Mouse (Mus musculus) ES-Bruce4 (cell line): ENCODE results near the gene Pdlim3. TPM values are rescaled to one million over a fixed set of nuclear protein-coding genes. Genes with fewer than 3 reads are reported as not detected.

Experiments
- H3K27ac ChIP-seq: 2 replicates; pipeline ENCODE4 v1.5.1; 2012; ENCODE audit warnings: low read length, inconsistent platforms; ENCODE audit not compliant: insufficient read depth
- H3K27me3 ChIP-seq: 2 replicates; pipeline ENCODE4 v1.6.1; 2012; ENCODE audit warnings: mild to moderate bottlenecking, low read length, inconsistent platforms; ENCODE audit not compliant: control insufficient read depth, poor library complexity, insufficient read depth, severe bottlenecking
- H3K36me3 ChIP-seq: 2 replicates; pipeline ENCODE4 v1.6.1; 2012; ENCODE audit warnings: inconsistent platforms, mild to moderate bottlenecking, low read length, moderate library complexity; ENCODE audit not compliant: control insufficient read depth, poor library complexity, insufficient read depth, severe bottlenecking
- H3K4me1 ChIP-seq: one replicate; pipeline ENCODE4 v1.8.1; 2011; ENCODE audit warnings: low read length; ENCODE audit not compliant: control insufficient read depth, insufficient read depth
- H3K4me3 ChIP-seq: 2 replicates; pipeline ENCODE4 v1.5.1; 2011; ENCODE audit warnings: low read depth, mild to moderate bottlenecking, low read length
- H3K9ac ChIP-seq: 2 replicates; pipeline ENCODE4 v1.6.1; 2012; ENCODE audit warnings: low read depth, mild to moderate bottlenecking, inconsistent platforms; ENCODE audit not compliant: poor library complexity, severe bottlenecking
- H3K9me3 ChIP-seq: replicated peaks from 2 replicates; pipeline ENCODE4 v1.6.1; 2012; ENCODE audit warnings: mild to moderate bottlenecking, low read length, inconsistent platforms; ENCODE audit not compliant: control insufficient read depth, poor library complexity, insufficient read depth, severe bottlenecking
- CTCF ChIP-seq: IDR thresholded peaks from one replicate; pipeline ENCODE4 v1.8.1; 2011; ENCODE audit warnings: low read depth, low read length
- EP300 ChIP-seq: IDR thresholded peaks from 2 replicates; pipeline ENCODE4 v1.6.1; 2011; ENCODE audit warnings: low read depth, low read length; ENCODE audit not compliant: insufficient read depth
- POLR2A ChIP-seq: IDR thresholded peaks from one replicate; pipeline ENCODE4 v1.8.1; 2011; ENCODE audit warnings: low read length; ENCODE audit not compliant: insufficient read depth
- polyA plus RNA-seq: library from polyadenylated mRNA; stranded (reverse); fragments of >200 nt; gene quantifications from 2 replicates; pipeline ENCODE4 v1.2.4, GENCODE M21; 2011; ENCODE audit warnings: low read depth; ENCODE audit not compliant: missing spikeins, insufficient read depth, insufficient read length

The Pdlim3 gene
- polyA plus RNA-seq, 1 experiment = 23.4 TPM

DNA sequence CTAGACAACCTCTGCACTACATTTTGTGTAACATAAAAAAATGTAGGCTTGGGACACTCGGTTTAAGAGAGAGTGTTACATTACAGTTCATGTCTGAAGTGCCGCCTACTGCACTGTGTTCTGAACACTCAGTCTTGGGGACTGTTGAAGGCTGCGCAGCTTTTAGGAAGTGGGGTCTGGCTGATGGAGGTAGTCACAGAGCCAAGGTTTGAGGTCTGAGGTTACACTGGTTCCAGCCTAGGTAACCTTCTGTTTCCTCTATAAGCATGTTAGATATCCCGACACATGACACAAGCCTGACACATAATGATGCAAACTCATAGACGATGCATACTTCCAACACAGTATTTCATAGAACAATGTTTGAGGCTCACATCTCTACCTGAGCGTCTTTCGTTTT is 4.5 kb downstream of the Pdlim3 start:
- no peaks in the 10 kb centered on the region for H3K36me3 ChIP-seq
- H3K9ac ChIP-seq = no peak overlapping the region
- no peaks in the 10 kb centered on the region for H3K4me1 ChIP-seq
- no peak overlapping the region for H3K4me3 ChIP-seq
- H3K27me3 ChIP-seq = no peaks in the 10 kb centered on the region
- TF ChIP-seq POLR2A (no peak), EP300 (no peak), CTCF (no peak)
- H3K9me3 ChIP-seq = no peaks in the 10 kb centered on the region
- H3K27ac ChIP-seq = no peak overlapping the region

DNA sequence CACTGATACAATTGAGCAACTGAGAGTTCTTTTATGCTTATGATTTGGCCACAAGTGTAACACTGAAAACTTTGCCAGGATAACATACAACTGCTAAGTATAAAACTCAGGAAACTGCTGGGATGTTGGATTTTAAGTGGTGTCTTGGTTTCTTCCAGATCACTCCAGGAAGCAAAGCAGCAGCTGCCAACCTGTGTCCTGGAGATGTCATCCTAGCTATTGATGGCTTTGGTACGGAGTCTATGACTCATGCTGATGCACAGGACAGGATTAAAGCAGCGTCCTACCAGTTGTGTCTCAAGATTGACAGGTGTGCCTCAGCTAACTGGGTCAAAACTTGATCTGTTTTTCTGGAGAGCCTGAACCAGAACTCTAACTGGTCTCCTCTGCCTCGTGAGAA is 11.3 kb downstream of the Pdlim3 start:
- no peaks in the 10 kb centered on the region; the same call in 1 of the 2 replicates for H3K27me3 ChIP-seq
- no peak overlapping the region for H3K4me3 ChIP-seq
- H3K4me1 ChIP-seq = no peaks in the 10 kb centered on the region
- no peaks in the 10 kb centered on the region for H3K36me3 ChIP-seq
- H3K9ac ChIP-seq = no peak overlapping the region
- H3K9me3 ChIP-seq = no peaks in the 10 kb centered on the region
- TF ChIP-seq EP300 (no peak), CTCF (no peak), POLR2A (no peak)
- H3K27ac ChIP-seq = no peak overlapping the region

DNA sequence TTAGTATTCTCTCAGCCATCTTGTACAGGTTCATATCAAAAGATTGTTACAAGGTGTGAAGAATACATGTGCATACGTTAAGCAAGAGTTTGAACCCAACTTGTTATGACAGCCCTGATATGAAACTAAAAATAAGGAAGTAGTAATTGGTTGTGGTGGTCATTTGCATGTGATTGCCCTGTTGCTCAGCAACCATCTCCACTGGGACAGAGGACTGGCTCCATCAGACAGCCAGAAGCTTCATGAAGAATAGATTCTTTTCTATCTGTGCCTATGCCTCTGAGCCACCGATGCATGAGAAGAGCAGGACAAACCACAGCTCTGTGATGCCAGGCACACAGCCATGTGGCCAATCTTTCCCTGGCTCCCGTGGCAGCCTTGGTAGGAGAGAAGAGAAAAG is 14.5 kb downstream of the Pdlim3 start:
- no peaks in the 10 kb centered on the region for H3K36me3 ChIP-seq
- H3K9me3 ChIP-seq = no peaks in the 10 kb centered on the region
- TF ChIP-seq EP300 (no peak), POLR2A (no peak), CTCF (no peak)
- no peaks in the 10 kb centered on the region for H3K4me1 ChIP-seq
- H3K9ac ChIP-seq = no peak overlapping the region
- no peak overlapping the region for H3K27ac ChIP-seq
- H3K27me3 ChIP-seq = no peaks in the 10 kb centered on the region; the same call in 1 of the 2 replicates
- no peak overlapping the region for H3K4me3 ChIP-seq

DNA sequence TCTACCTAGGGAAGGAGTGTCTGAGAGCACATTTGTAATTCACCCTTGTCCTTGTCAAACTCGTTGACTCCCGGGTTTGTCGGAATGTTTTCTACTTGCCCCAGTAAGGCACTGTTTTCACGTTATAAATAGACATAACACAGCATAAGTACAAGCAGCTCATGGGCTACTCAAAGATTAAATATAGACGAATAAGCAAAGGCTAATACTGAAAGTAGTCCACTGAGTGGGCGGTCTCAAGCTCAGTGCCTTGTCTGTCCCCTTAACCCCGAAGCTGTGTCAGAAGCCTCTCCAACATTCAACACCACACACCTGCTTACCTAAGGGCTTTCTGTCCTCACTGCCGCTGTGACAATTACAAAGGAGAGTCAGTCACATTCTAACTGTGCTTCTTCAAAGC is 16.4 kb downstream of the Pdlim3 start:
- Histone ChIP-seq H3K36me3 (no peaks in the 10 kb centered on the region), H3K27ac (no peak overlapping the region), H3K9me3 (no peaks in the 10 kb centered on the region), H3K4me3 (no peak overlapping the region), H3K9ac (no peak overlapping the region), H3K27me3 (no peaks in the 10 kb centered on the region; the same call in 1 of the 2 replicates), H3K4me1 (no peaks in the 10 kb centered on the region)
- no peak for TF ChIP-seq EP300

- no peaks in the 10 kb centered on the region for H3K4me1 ChIP-seq
- H3K27me3 ChIP-seq = no peaks in the 10 kb centered on the region; the same call in 1 of the 2 replicates
- H3K4me3 ChIP-seq = no peak overlapping the region
- TF ChIP-seq CTCF (no peak), POLR2A (no peak), EP300 (no peak)
- no peak overlapping the region for H3K27ac ChIP-seq
- H3K36me3 ChIP-seq = no peaks in the 10 kb centered on the region
- H3K9ac ChIP-seq = no peak overlapping the region
- no peaks in the 10 kb centered on the region for H3K9me3 ChIP-seq
Measured at GRCm38 (mm10) chr8:45903659-45904058, 18.4 kb downstream of the Pdlim3 start.

DNA sequence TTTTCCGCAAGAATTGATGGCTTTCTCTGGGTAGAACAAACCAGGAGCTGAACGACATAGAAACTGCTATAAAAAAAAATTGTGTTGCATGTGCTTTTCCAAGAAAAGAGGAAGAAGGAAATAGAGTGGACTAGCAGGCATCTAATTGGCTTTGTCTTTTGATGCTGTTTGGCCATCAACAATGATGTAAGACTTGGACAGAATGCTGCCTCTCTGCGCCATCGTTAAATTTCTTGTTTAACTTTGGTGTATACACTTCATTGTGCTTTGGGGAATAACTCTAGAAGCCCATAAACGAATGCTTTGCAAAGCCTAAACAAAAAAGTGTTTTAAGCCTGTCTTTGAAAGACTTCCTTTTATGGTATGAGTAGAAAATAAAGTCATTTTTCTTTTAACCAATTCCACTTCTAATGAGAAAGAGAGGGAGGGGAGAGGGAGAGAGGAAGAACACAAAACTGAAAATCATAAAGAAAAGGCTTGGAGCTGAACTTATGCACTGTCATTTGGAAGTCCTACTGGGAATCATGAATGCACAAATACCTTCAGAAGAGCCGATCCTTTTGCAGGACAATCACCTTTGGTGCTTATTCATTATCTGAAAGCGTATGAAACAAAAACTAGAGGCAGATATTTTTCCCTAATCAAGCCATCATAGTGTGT is 20.5 kb downstream of the Pdlim3 start:
- TF ChIP-seq POLR2A (no peak), EP300 (no peak), CTCF (no peak)
- Histone ChIP-seq H3K4me1 (no peaks in the 10 kb centered on the region), H3K9ac (no peak overlapping the region), H3K4me3 (no peak overlapping the region), H3K27ac (no peak overlapping the region), H3K9me3 (0 out of 2 replicates have a peak, but pooled peaks cover 2% of the 10 kb centered on the region), H3K27me3 (no peaks in the 10 kb centered on the region; the same call in 1 of the 2 replicates), H3K36me3 (no peaks in the 10 kb centered on the region)
